Mouse (Mus musculus): ENCODE data around the gene 2310057N15Rik.
"Not testable (repeated sequence)": the region's sequence is repeated elsewhere in the genome, so short reads cannot be mapped to it uniquely, and the experiment has no call there.

2310057N15Rik gene

GRCm38 (mm10) chr16:88774106-88774505 lies at the start of gene 2310057N15Rik:
Gene 2310057N15Rik (minus strand): TSS chr16:88774206.
- no peak for DNase-seq

- DNase-seq: no peak
Measured at GRCm38 (mm10) chr16:88823736-88824135, 49.7 kb upstream of the 2310057N15Rik start.

- DNase-seq: no peak
Measured at GRCm38 (mm10) chr16:88820066-88820465, 46.1 kb upstream of the 2310057N15Rik start, which contains the start of gene Krtap15. Gene Krtap15 (plus strand): TSS chr16:88820215.

GRCm38 (mm10) chr16:88811827-88812226 lies 37.8 kb upstream of the 2310057N15Rik start, which contains the start of gene Gm20741:
Gene Gm20741 (minus strand): TSS chr16:88812220.
- DNase-seq: no peak

- DNase-seq: no peak
Measured at GRCm38 (mm10) chr16:88786786-88787185, 12.8 kb upstream of the 2310057N15Rik start.

GRCm38 (mm10) chr16:88777596-88777995 lies 3.6 kb upstream of the 2310057N15Rik start, which contains the start of gene Gm5965:
Gene Gm5965 (plus strand): TSS chr16:88777896.
- DNase-seq: no peak

- DNase-seq: not testable (repeated sequence)
Measured at GRCm38 (mm10) chr16:88758547-88758946, 15.5 kb downstream of the 2310057N15Rik start, which contains the start of gene 2310034C09Rik. Gene 2310034C09Rik (plus strand): TSS chr16:88758847.

- DNase-seq: not testable (repeated sequence)
Measured at GRCm38 (mm10) chr16:88751535-88751934, 22.5 kb downstream of the 2310057N15Rik start, which contains the start of gene Krtap13. Gene Krtap13 (minus strand): TSS chr16:88751635.

- DNase-seq: no peak
Measured at GRCm38 (mm10) chr16:88747943-88748342, 26.1 kb downstream of the 2310057N15Rik start.

- no peak for DNase-seq
Measured at GRCm38 (mm10) chr16:88744750-88745340, 29.2 kb downstream of the 2310057N15Rik start.

- DNase-seq: no peak
Measured at GRCm38 (mm10) chr16:88735391-88735790, 38.6 kb downstream of the 2310057N15Rik start.

- no peak for DNase-seq
Measured at GRCm38 (mm10) chr16:88728812-88729275, 45.2 kb downstream of the 2310057N15Rik start, which contains the start of gene Krtap13-1. Gene Krtap13-1 (plus strand): TSS chr16:88728862.
